Mouse (Mus musculus) embryonic facial prominence, embryonic 11.5 days (tissue): ENCODE measurements around the gene Elmsan1. TPM values are rescaled to one million over a fixed set of nuclear protein-coding genes. Genes with fewer than 3 reads are reported as not detected.

ENCODE experiments used
- ATAC-seq: fragments of 200-750 bp; cut with Nextera tagmentation; replicated peaks from 2 replicates; pipeline ENCODE4 v1.8.0; 2017; ENCODE audit warnings: low read depth; ENCODE audit not compliant: insufficient number of reproducible peaks, low FRiP score, low TSS enrichment
- DNase-seq: peaks from one replicate; pipeline ENCODE4 v3.0.0-alpha.2; 2015; ENCODE audit warnings: low spot score
- H3K27ac ChIP-seq: fragments of 300-500 bp; sonication (generic); replicated peaks from 2 replicates; pipeline ENCODE4 v1.5.1; 2014; ENCODE audit warnings: mild to moderate bottlenecking, low read depth, low read length, control low read depth
- H3K27me3 ChIP-seq: fragments of 300-500 bp; sonication (generic); 2 replicates; pipeline ENCODE4 v1.6.1; 2014; ENCODE audit warnings: mild to moderate bottlenecking, low read length, moderate library complexity, mixed read lengths; ENCODE audit not compliant: control insufficient read depth, insufficient read depth
- H3K36me3 ChIP-seq: fragments of 300-500 bp; sonication (generic); replicated peaks from 2 replicates; pipeline ENCODE4 v1.6.1; 2014; ENCODE audit warnings: low read depth, mild to moderate bottlenecking, low read length, moderate library complexity, mixed read lengths; ENCODE audit not compliant: control insufficient read depth, insufficient read depth
- H3K4me1 ChIP-seq: fragments of 300-500 bp; sonication (generic); 2 replicates; pipeline ENCODE4 v1.6.1; 2014; ENCODE audit warnings: low read length, mixed read lengths; ENCODE audit not compliant: control insufficient read depth, insufficient read depth
- H3K4me2 ChIP-seq: fragments of 300-500 bp; sonication (generic); 2 replicates; pipeline ENCODE4 v1.6.1; 2014; ENCODE audit warnings: low read depth, mild to moderate bottlenecking, control low read depth, low read length, moderate library complexity
- H3K4me3 ChIP-seq: fragments of 300-500 bp; sonication (generic); 2 replicates; pipeline ENCODE4 v1.5.1; 2014; ENCODE audit warnings: low read depth, low read length, control low read depth
- H3K9ac ChIP-seq: fragments of 300-500 bp; sonication (generic); replicated peaks from 2 replicates; pipeline ENCODE4 v1.6.1; 2014; ENCODE audit warnings: mild to moderate bottlenecking, control low read depth, low read length
- H3K9me3 ChIP-seq: fragments of 300-500 bp; sonication (generic); replicated peaks from 2 replicates; pipeline ENCODE4 v1.6.1; 2016; ENCODE audit warnings: mild to moderate bottlenecking, low read length, inconsistent platforms, mixed read lengths; ENCODE audit not compliant: control insufficient read depth
- WGBS: fragments of 180-500 bp; shearing (Covaris S2); extraction: QIAGEN DNeasy Blood & Tissue Kit; methylation state at CpG from one replicate; pipeline ENCODE4 v1.1.7; 2014; 5-methylcytosine and 5-hydroxymethylcytosine counted together
- polyA plus RNA-seq: library from polyadenylated mRNA; unstranded; fragments of >200 nt; fragmentation: Nextera tagmentation; extraction: Ambion mirVana; gene quantifications from 2 replicates; pipeline ENCODE4 v1.2.1, GENCODE M21; 2014

The Elmsan1 gene
- polyA plus RNA-seq, 1 experiment from 2014 or later: 3.6 TPM

GRCm38 (mm10) chr12:84188881-84189444, 29.7 kb downstream of the Elmsan1 start:
- Histone ChIP-seq H3K4me1 (peaks cover 5% of the 10 kb centered on the region; the same call in 1 of the 2 replicates), H3K9ac (0 out of 2 replicates have a peak overlapping the region, but pooled peaks have one; percentile 22), H3K27me3 (no peaks in the 10 kb centered on the region), H3K4me3 (no peak overlapping the region), H3K4me2 (no peak overlapping the region), H3K9me3 (no peaks in the 10 kb centered on the region), H3K36me3 (no peaks in the 10 kb centered on the region), H3K27ac (no peak overlapping the region)
- DNase-seq (no peak), ATAC-seq (no peak)
- WGBS: 61% methylated on average over 14 of the region's 14 CpGs

- no peaks in the 10 kb centered on the region for H3K36me3 ChIP-seq
- no peaks in the 10 kb centered on the region for H3K9me3 ChIP-seq
- peaks cover 5% of the 10 kb centered on the region; the same call in 1 of the 2 replicates for H3K4me1 ChIP-seq
- H3K27me3 ChIP-seq: no peaks in the 10 kb centered on the region
- no peak for ATAC-seq
- no peak overlapping the region for H3K4me3 ChIP-seq
- H3K27ac ChIP-seq: no peak overlapping the region
- peak overlapping the region; percentile 13; the same call in 1 of the 2 replicates for H3K9ac ChIP-seq
- no peak overlapping the region for H3K4me2 ChIP-seq
- 67% methylated on average over 15 of the region's 15 CpGs for WGBS
- DNase-seq: no peak
These were observed 30.7 kb downstream of the Elmsan1 start for GRCm38 (mm10) chr12:84187752-84188601.

DNA sequence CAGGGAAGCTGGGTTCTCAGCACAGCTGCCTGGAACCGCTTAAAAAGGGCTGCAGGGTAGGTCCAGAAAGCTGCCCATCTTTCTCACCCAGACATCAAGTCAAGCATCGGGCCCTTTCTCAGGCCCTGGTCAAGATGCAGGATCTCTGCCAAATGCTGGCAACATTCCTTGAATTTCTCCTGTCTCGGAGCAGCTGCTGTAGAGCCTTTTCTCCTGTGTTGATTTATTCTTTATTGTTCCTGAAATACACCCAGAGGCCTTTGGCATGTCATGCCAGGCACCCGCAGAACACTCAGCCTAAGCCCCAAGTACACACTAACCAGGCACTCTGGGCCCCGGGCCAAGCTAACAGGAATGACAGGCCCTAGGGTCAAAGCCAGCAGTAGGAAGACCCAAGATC, 31.7 kb downstream of the Elmsan1 start:
- ATAC-seq (no peak), DNase-seq (no peak)
- no peaks in the 10 kb centered on the region for H3K27me3 ChIP-seq
- no peak overlapping the region for H3K4me2 ChIP-seq
- 89% methylated on average over 5 of the region's 5 CpGs for WGBS
- H3K27ac ChIP-seq: no peak overlapping the region
- no peaks in the 10 kb centered on the region for H3K36me3 ChIP-seq
- no peaks in the 10 kb centered on the region for H3K9me3 ChIP-seq
- no peak overlapping the region for H3K4me3 ChIP-seq
- peaks cover 3% of the 10 kb centered on the region; the same call in 1 of the 2 replicates for H3K4me1 ChIP-seq
- no peak overlapping the region for H3K9ac ChIP-seq

- H3K27ac ChIP-seq: no peak overlapping the region
- 86% methylated on average over 3 of the region's 3 CpGs for WGBS
- H3K27me3 ChIP-seq: no peaks in the 10 kb centered on the region
- ATAC-seq: no peak
- no peak overlapping the region for H3K4me2 ChIP-seq
- no peak overlapping the region for H3K4me3 ChIP-seq
- no peaks in the 10 kb centered on the region for H3K9me3 ChIP-seq
- no peak overlapping the region for H3K9ac ChIP-seq
- no peak for DNase-seq
- H3K36me3 ChIP-seq: no peaks in the 10 kb centered on the region
- peaks cover 3% of the 10 kb centered on the region; the same call in 1 of the 2 replicates for H3K4me1 ChIP-seq
These were observed 32.1 kb downstream of the Elmsan1 start for GRCm38 (mm10) chr12:84186536-84186935.

DNA sequence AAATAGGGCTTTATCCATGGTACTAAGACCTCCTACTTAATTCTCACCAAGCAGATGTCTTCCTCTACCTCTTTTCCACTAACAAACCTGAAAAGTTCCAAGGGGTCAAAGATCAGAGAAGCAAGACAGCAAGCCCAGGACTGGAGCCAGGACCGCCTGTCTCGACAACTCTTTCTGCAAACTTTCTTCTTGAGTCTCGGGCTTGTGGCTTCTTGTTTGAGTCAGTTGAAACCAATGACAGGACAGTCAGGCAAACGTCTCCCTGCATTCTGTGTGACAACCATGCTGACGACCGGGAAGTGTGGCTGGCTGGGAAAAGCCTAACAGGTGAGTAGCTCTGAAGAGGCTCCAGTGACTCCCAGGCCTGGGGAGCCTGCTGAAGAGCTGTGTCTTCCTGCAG, 33.1 kb downstream of the Elmsan1 start:
- Histone ChIP-seq H3K9ac (no peak overlapping the region), H3K27me3 (no peaks in the 10 kb centered on the region), H3K27ac (no peak overlapping the region), H3K9me3 (no peaks in the 10 kb centered on the region), H3K4me1 (peaks cover 3% of the 10 kb centered on the region; the same call in 1 of the 2 replicates), H3K36me3 (no peaks in the 10 kb centered on the region), H3K4me3 (no peak overlapping the region), H3K4me2 (no peak overlapping the region)
- no peak for DNase-seq
- ATAC-seq: no peak
- WGBS: 74% methylated on average over 6 of the region's 6 CpGs

GRCm38 (mm10) chr12:84184979-84185378, 33.7 kb downstream of the Elmsan1 start:
- WGBS: 94% methylated on average over 5 of the region's 5 CpGs
- Histone ChIP-seq H3K4me2 (no peak overlapping the region), H3K36me3 (no peaks in the 10 kb centered on the region), H3K9me3 (no peaks in the 10 kb centered on the region), H3K27me3 (no peaks in the 10 kb centered on the region), H3K9ac (no peak overlapping the region), H3K27ac (no peak overlapping the region), H3K4me3 (no peak overlapping the region), H3K4me1 (peaks cover 3% of the 10 kb centered on the region; the same call in 1 of the 2 replicates)
- ATAC-seq: no peak
- DNase-seq: no peak

GRCm38 (mm10) chr12:84181999-84182398, 36.7 kb downstream of the Elmsan1 start:
- 83% methylated on average over 6 of the region's 6 CpGs for WGBS
- no peaks in the 10 kb centered on the region for H3K9me3 ChIP-seq
- DNase-seq (no peak), ATAC-seq (no peak)
- H3K4me3 ChIP-seq: no peak overlapping the region
- peaks cover 4% of the 10 kb centered on the region for H3K4me1 ChIP-seq
- no peak overlapping the region for H3K9ac ChIP-seq
- H3K36me3 ChIP-seq: no peaks in the 10 kb centered on the region
- H3K27ac ChIP-seq: no peak overlapping the region
- no peaks in the 10 kb centered on the region for H3K27me3 ChIP-seq
- H3K4me2 ChIP-seq: no peak overlapping the region
